Mouse (Mus musculus) embryonic facial prominence, embryonic 10.5 days (tissue): Measurements from ENCODE around the gene Usp2. TPM values are rescaled to one million over a fixed set of nuclear protein-coding genes. Genes with fewer than 3 reads are reported as not detected.

Source experiments
- DNase-seq: peaks from one replicate; pipeline ENCODE4 v3.0.0-alpha.2; 2017; ENCODE audit warnings: low spot score
- H3K27ac ChIP-seq: fragments of 300-500 bp; sonication (generic); replicated peaks from 2 replicates; pipeline ENCODE4 v1.5.1; 2016; ENCODE audit warnings: mild to moderate bottlenecking
- H3K27me3 ChIP-seq: fragments of 300-500 bp; sonication (generic); replicated peaks from 2 replicates; pipeline ENCODE4 v1.6.1; 2016; ENCODE audit warnings: low read depth, mild to moderate bottlenecking; ENCODE audit not compliant: poor library complexity, severe bottlenecking
- H3K36me3 ChIP-seq: fragments of 300-500 bp; sonication (generic); replicated peaks from 2 replicates; pipeline ENCODE4 v1.6.1; 2016; ENCODE audit warnings: mild to moderate bottlenecking, moderate library complexity
- H3K4me1 ChIP-seq: fragments of 300-500 bp; sonication (generic); 2 replicates; pipeline ENCODE4 v1.6.1; 2016
- H3K4me3 ChIP-seq: fragments of 300-500 bp; sonication (generic); 2 replicates; pipeline ENCODE4 v1.5.1; 2016; ENCODE audit warnings: mild to moderate bottlenecking, moderate library complexity
- H3K9me3 ChIP-seq: fragments of 300-500 bp; sonication (generic); 2 replicates; pipeline ENCODE4 v1.6.1; 2016; ENCODE audit warnings: mild to moderate bottlenecking
- WGBS: fragments of 180-500 bp; shearing (Covaris S2); methylation state at CpG from one replicate; pipeline ENCODE4 v1.1.7; 2016; 5-methylcytosine and 5-hydroxymethylcytosine counted together
- polyA plus RNA-seq: library from polyadenylated mRNA; unstranded; fragments of >200 nt; fragmentation: Nextera tagmentation; extraction: Ambion mirVana; gene quantifications from 2 replicates; pipeline ENCODE4 v1.2.1, GENCODE M21; 2016

Usp2 gene
- polyA plus RNA-seq, result 10.7 and 12.0 TPM in 2 replicates

GRCm38 (mm10) chr9:44066785-44067225 is at the start of gene Usp2:
Gene Usp2, plus strand, starts transcription at chr9:44067021.
- no peaks in the 10 kb centered on the region for H3K36me3 ChIP-seq
- H3K9me3 ChIP-seq, result no peaks in the 10 kb centered on the region
- H3K27me3 ChIP-seq, result peaks cover 7% of the 10 kb centered on the region; the same call in 1 of the 2 replicates
- peak; percentile 99 for DNase-seq
- peaks cover 46% of the 10 kb centered on the region for H3K4me1 ChIP-seq
- H3K27ac ChIP-seq, result peak within 1 kb of the TSS; percentile 63; the same call in 1 of the 2 replicates
- under 1% methylated on average over 38 of the region's 38 CpGs for WGBS
- H3K4me3 ChIP-seq, result peak within 1 kb of the TSS; percentile 65

GRCm38 (mm10) chr9:44017846-44018245 is 49.0 kb upstream of the Usp2 start:
- no peak for DNase-seq
- Histone ChIP-seq H3K4me1 (peaks cover 8% of the 10 kb centered on the region; the same call in 1 of the 2 replicates), H3K4me3 (no peak overlapping the region), H3K9me3 (no peaks in the 10 kb centered on the region), H3K36me3 (no peaks in the 10 kb centered on the region), H3K27me3 (0 out of 2 replicates have a peak, but pooled peaks cover 7% of the 10 kb centered on the region), H3K27ac (no peak overlapping the region)
- WGBS, result 76% methylated on average over 5 of the region's 5 CpGs

DNA sequence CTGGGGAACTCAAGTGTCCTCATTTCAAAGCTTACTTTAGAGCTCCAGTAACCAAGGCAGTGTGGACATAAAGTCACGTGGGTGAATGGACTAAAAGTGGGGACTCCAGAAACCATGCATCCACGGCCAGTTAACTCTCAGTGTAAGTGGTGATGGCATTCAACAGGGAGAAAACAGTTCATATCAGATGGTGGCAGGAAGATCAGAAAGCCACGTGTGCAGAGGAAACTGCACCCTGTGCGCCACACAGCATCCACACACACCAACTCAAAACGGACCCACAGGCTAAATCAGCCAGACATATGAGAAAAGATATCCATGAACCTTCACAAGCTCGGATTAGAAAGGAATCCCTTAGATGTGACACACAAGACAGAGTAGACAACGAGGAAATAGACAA is 46.8 kb upstream of the Usp2 start:
- no peaks in the 10 kb centered on the region for H3K36me3 ChIP-seq
- no peaks in the 10 kb centered on the region for H3K9me3 ChIP-seq
- no peak for DNase-seq
- 0 out of 2 replicates have a peak, but pooled peaks cover 4% of the 10 kb centered on the region for H3K27me3 ChIP-seq
- H3K4me3 ChIP-seq, result no peak overlapping the region
- H3K27ac ChIP-seq, result no peak overlapping the region
- H3K4me1 ChIP-seq, result peaks cover 5% of the 10 kb centered on the region; the same call in 1 of the 2 replicates
- 83% methylated on average over 7 of the region's 7 CpGs for WGBS

- H3K4me3 ChIP-seq, result no peak overlapping the region
- 0 out of 2 replicates have a peak, but pooled peaks cover 4% of the 10 kb centered on the region for H3K27me3 ChIP-seq
- no peak for DNase-seq
- H3K36me3 ChIP-seq, result no peaks in the 10 kb centered on the region
- H3K9me3 ChIP-seq, result no peaks in the 10 kb centered on the region
- H3K4me1 ChIP-seq, result peaks cover 5% of the 10 kb centered on the region; the same call in 1 of the 2 replicates
- WGBS, result 71% methylated on average over 8 of the region's 8 CpGs
- H3K27ac ChIP-seq, result no peak overlapping the region
Measured at GRCm38 (mm10) chr9:44022100-44022847, 44.5 kb upstream of the Usp2 start.

DNA sequence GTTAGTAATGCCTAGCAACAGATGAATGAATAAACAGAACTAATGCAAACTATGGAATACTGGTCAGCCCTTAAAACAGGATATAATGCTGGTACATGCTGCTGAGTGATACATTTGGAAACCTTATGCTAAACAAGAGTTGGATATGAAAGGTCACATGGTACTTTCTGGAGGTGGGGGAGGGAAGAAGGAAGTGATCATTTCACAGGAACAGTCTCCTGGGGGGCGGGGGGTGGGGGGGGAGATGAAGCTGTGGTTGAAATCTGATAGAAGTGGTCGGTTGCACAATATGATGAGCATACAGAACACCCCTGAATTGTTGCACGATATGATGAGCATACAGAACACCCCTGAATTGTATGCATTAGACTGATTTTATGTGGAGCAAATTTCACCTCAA is 42.7 kb upstream of the Usp2 start:
- H3K27ac ChIP-seq, result no peak overlapping the region

GRCm38 (mm10) chr9:44029580-44030236 is 37.1 kb upstream of the Usp2 start:
- H3K27me3 ChIP-seq, result no peaks in the 10 kb centered on the region
- H3K27ac ChIP-seq, result no peak overlapping the region
- no peaks in the 10 kb centered on the region for H3K36me3 ChIP-seq
- WGBS, result 67% methylated on average over 5 of the region's 5 CpGs
- H3K4me3 ChIP-seq, result no peak overlapping the region
- no peaks in the 10 kb centered on the region for H3K9me3 ChIP-seq
- no peak for DNase-seq
- H3K4me1 ChIP-seq, result no peaks in the 10 kb centered on the region

More for the DNA sequence above, 42.7 kb upstream of the Usp2 start:
- Histone ChIP-seq H3K27me3 (0 out of 2 replicates have a peak, but pooled peaks cover 4% of the 10 kb centered on the region), H3K4me3 (no peak overlapping the region), H3K4me1 (peaks cover 5% of the 10 kb centered on the region; the same call in 1 of the 2 replicates), H3K36me3 (no peaks in the 10 kb centered on the region), H3K9me3 (no peaks in the 10 kb centered on the region)
- WGBS, result 78% methylated on average over 3 of the region's 3 CpGs
- DNase-seq, result no peak

GRCm38 (mm10) chr9:44030646-44031045 is 36.2 kb upstream of the Usp2 start:
- Histone ChIP-seq H3K27ac (no peak overlapping the region), H3K36me3 (no peaks in the 10 kb centered on the region), H3K9me3 (no peaks in the 10 kb centered on the region), H3K27me3 (no peaks in the 10 kb centered on the region), H3K4me3 (no peak overlapping the region), H3K4me1 (no peaks in the 10 kb centered on the region)
- no peak for DNase-seq
- 92% methylated on average over 4 of the region's 4 CpGs for WGBS

GRCm38 (mm10) chr9:44031079-44031478 is 35.7 kb upstream of the Usp2 start:
- Histone ChIP-seq H3K4me1 (no peaks in the 10 kb centered on the region), H3K27me3 (no peaks in the 10 kb centered on the region), H3K27ac (no peak overlapping the region), H3K36me3 (no peaks in the 10 kb centered on the region), H3K4me3 (no peak overlapping the region), H3K9me3 (no peaks in the 10 kb centered on the region)
- 82% methylated on average over 5 of the region's 5 CpGs for WGBS
- no peak for DNase-seq

DNA sequence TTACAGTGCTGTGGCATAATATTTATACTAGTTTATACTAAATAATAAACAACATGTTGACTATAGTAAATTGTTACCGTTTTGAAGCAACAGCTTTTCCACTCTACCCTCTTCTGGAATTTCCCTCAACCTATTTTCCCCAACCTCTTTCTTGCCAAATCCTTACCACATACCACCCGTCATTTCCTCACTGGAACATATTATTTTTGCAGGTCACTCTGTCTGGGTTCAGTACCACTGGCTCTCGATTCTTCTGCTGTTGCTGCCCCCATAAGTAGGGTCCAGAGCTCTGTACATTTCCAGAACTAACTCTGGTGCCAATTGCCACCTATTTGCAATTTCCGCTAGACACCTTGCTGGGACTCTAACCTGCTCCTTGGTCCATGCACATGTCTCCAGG is 34.9 kb upstream of the Usp2 start:
- no peak overlapping the region for H3K4me3 ChIP-seq
- no peaks in the 10 kb centered on the region for H3K27me3 ChIP-seq
- no peaks in the 10 kb centered on the region for H3K9me3 ChIP-seq
- H3K4me1 ChIP-seq, result no peaks in the 10 kb centered on the region
- WGBS, result 83% methylated on average over 4 of the region's 4 CpGs
- no peaks in the 10 kb centered on the region for H3K36me3 ChIP-seq
- no peak overlapping the region for H3K27ac ChIP-seq
- DNase-seq, result no peak

DNA sequence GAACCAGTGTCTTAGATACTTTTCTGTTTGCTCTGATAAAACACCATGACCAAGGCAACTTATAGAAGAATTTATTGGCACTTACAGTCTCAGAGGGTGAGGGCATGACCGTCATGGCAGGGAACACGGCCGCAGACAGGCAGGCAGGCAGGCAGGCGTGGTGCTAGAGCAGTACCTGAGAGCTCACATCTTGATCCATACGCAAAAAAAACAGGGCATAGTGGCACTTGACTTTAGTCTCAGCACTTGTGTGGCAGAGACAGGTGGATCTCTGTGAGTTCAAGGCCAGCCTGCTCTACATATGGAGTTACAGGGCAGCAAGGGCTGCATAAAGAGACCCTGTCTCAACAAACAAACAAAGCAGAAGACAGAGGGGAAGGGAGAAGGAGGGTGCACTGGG is 33.5 kb upstream of the Usp2 start:
- DNase-seq, result no peak
- WGBS, result 89% methylated on average over 5 of the region's 5 CpGs
- no peak overlapping the region for H3K27ac ChIP-seq
- H3K27me3 ChIP-seq, result no peaks in the 10 kb centered on the region
- H3K4me1 ChIP-seq, result no peaks in the 10 kb centered on the region
- H3K36me3 ChIP-seq, result no peaks in the 10 kb centered on the region
- no peak overlapping the region for H3K4me3 ChIP-seq
- no peaks in the 10 kb centered on the region for H3K9me3 ChIP-seq

GRCm38 (mm10) chr9:44033957-44034727 is 32.7 kb upstream of the Usp2 start:
- WGBS, result 75% methylated on average over 13 of the region's 13 CpGs
- H3K4me3 ChIP-seq, result no peak overlapping the region
- no peaks in the 10 kb centered on the region for H3K27me3 ChIP-seq
- H3K36me3 ChIP-seq, result no peaks in the 10 kb centered on the region
- H3K4me1 ChIP-seq, result no peaks in the 10 kb centered on the region
- no peaks in the 10 kb centered on the region for H3K9me3 ChIP-seq
- DNase-seq, result no peak
- H3K27ac ChIP-seq, result no peak overlapping the region

DNA sequence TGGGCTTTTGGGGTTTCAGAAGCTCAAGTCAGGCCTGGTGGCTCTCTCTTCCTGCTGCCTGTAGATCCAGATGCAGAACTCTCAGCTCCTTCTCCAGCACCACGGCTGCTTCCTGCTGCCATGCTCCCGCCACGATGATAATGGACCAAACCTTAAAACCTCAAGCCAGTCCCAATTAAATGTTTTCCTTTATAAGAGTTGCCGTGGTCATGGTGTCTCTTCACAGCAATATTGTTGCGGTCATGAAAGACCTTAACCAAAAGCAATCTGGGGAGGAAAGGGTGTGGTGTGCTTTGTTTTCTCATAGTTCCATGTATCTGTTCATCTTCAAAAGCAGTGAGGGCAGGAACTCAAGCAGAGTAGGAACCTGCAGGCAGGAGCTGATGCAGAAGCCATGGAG is 29.7 kb upstream of the Usp2 start:
- H3K36me3 ChIP-seq, result no peaks in the 10 kb centered on the region
- 91% methylated on average over 5 of the region's 5 CpGs for WGBS
- no peak overlapping the region for H3K4me3 ChIP-seq
- DNase-seq, result no peak
- H3K27ac ChIP-seq, result no peak overlapping the region
- no peaks in the 10 kb centered on the region for H3K4me1 ChIP-seq
- no peaks in the 10 kb centered on the region for H3K9me3 ChIP-seq
- H3K27me3 ChIP-seq, result peaks cover 13% of the 10 kb centered on the region
